12 mouse cellular contexts compared by ENCODE assay signal in the genomic region with DNA sequence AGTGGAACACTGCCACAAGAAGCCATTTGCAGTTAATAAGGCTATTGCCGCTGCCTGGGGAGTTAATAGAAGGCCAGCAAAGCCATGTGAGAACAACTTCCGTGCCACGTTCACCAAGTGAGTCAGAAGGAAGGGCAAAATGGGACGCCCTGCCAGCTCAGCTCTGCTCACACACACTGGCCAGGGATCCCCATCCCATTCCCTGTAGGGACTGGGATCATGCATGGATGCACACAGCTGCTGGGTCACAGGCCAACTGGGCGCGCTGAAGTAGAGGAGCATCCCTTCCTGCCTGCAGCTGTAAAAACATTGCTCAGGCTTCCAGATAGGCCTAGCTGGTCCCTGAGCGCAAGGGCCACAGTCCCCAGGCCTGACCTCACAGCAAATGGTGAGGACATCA.
DNase-seq lines count a peak whose midpoint lies in the region; TF ChIP-seq lines count a peak whose summit lies in the region.
"Had no signal": no experiment of that assay in that cellular context is flagged by ENCODE, and none has a peak within 500 bp of the region (broad histone marks: within the 10 kb centered on the region; RNA-seq: fewer than 3 reads in every experiment).

No protein-coding gene starts in this region.

- no peaks in the 10 kb centered on the region for H3K4me1 ChIP-seq in kidney, adult 2 months (ENCODE audit: control insufficient read depth, insufficient read depth, low read length)
- H3K4me1 ChIP-seq: forebrain, embryonic 13.5 days had no signal

- H3K27me3 ChIP-seq in kidney, adult 2 months (replicated peaks; ENCODE audit: control insufficient read depth, insufficient read depth, low read length) = no peaks in the 10 kb centered on the region
- H3K27me3 ChIP-seq: forebrain, embryonic 13.5 days had no signal

- WGBS in kidney, adult 2 months = 40% methylated on average over 7 of the region's 7 CpGs

- H3K27ac ChIP-seq in kidney, adult 2 months (ENCODE audit: insufficient read depth, low read depth, low read length) = no peak overlapping the region
- H3K27ac ChIP-seq: forebrain, embryonic 13.5 days; hindbrain, embryonic 14.5 days had no signal

- no peaks in the 10 kb centered on the region for H3K36me3 ChIP-seq in kidney, adult 2 months (ENCODE audit: control insufficient read depth, insufficient read depth, low read length)

- peak; percentile 14 for DNase-seq in kidney, adult 2 months
- DNase-seq in kidney, adult 18-20 months = no peak
- peak; percentile 8 to 29 for DNase-seq in cerebellum, postnatal 10 days
- peak; percentile 23 to 38 for DNase-seq in gastrocnemius, postnatal 4 days (ENCODE audit: low spot score in 2 of 2)
- peak; percentile 1 to 5 for DNase-seq in kidney, postnatal 36 days
- no peak for DNase-seq in spleen, postnatal 14 days (ENCODE audit: low spot score in 2 of 2)
- no peak for DNase-seq in spleen, postnatal 10 days (ENCODE audit: low spot score in 2 of 2)
- DNase-seq in urinary bladder, adult 18-20 months (ENCODE audit: low spot score in 2 of 2) = no peak
- DNase-seq: lung, embryonic 14.5 days; thymus, postnatal 14 days had no signal

- no peak overlapping the region for H3K4me3 ChIP-seq in kidney, adult 2 months (ENCODE audit: insufficient read depth, low read depth, low read length)
- H3K4me3 ChIP-seq: forebrain, embryonic 13.5 days had no signal

- no peak for TF ChIP-seq CTCF in kidney, adult 2 months (conservative IDR thresholded peaks at IDR 0.05; ENCODE audit: insufficient read depth, insufficient read length, low read depth, low read length)

- no peak for TF ChIP-seq POLR2A in kidney, adult 2 months (IDR thresholded peaks at IDR 0.05; ENCODE audit: low read depth, low read length)

Comparison
In these comparisons a context has a peak if more than half of its experiments do, and no peak if none do; other contexts are left out.
1. DNase-seq: peak in kidney, adult 2 months (single experiment), cerebellum, postnatal 10 days (2 of 2), gastrocnemius, postnatal 4 days (2 of 2) and kidney, postnatal 36 days (2 of 2); none in kidney, adult 18-20 months (single experiment), spleen, postnatal 14 days (0 of 2), spleen, postnatal 10 days (0 of 2) and urinary bladder, adult 18-20 months (0 of 2).